In the genomic region with DNA sequence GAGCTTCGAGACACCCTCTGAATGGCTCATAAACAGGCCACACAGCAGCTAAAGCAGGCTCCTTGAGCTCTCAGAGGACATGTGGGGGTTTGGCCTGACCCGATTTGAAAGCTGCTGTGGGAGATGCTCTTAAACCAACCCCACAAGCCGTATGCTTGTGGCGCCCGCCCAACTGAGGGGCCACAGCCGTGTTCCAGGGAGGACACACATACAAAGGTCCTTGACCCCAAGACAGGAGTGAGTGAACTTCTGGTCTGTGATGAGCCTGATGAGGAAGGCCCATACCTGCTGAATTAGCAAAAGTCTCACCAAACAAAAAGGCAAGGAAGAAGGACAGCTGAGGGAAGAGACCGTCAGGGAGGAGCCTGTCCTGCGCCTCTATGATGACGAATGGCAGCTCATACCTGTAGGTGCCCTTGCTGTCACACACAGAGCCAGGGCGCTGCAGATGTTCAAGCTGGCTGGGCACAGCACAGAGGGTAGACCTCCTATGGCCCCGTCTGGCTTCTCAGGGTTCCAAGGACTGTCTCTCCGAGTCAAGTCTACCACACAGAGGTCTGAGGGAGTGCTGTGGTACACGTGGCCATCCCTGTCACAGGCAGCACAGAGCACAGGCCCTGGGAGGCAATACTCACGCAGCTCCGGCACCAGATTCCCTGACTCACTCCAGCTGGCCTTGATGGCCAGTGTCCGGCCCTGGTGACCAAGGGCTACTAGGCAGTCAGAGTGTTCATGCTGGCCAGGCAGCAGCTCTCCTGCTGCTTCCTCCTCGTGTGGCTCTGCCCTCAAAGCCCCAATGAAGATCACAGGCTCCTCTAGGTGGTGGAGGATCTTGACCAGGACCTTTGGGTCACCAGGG, we compare ENCODE assay signal across 12 mouse cellular contexts. TPM values are rescaled to one million over a fixed set of nuclear protein-coding genes. Genes with fewer than 3 reads are reported as not detected.
DNase-seq lines count a peak whose midpoint lies in the region; ATAC-seq lines count a peak whose summit lies in the region.
"Had no signal": no experiment of that assay in that cellular context is flagged by ENCODE, and none has a peak within 500 bp of the region (broad histone marks: within the 10 kb centered on the region; RNA-seq: fewer than 3 reads in every experiment).

No protein-coding gene starts in this region.

- intact Hi-C loops in gastrocnemius, postnatal 14 days (cut with DNase I; ENCODE audit: low total_unique reads) = no loop called here
- intact Hi-C loops in gastrocnemius, postnatal 36 days (cut with DNase I) = loop anchor here (5.0 kb wide), 1 partner anchor 46 kb away; no protein-coding TSS in a partner anchor

- H3K36me3 ChIP-seq in megakaryocyte, embryonic 14.5 days (replicated peaks; ENCODE audit: low read length) = peaks cover 80% of the 10 kb centered on the region
- peaks cover 9% of the 10 kb centered on the region; the same call in 1 of the 2 replicates for H3K36me3 ChIP-seq in hindbrain, embryonic 11.5 days (ENCODE audit: control insufficient read depth, insufficient read depth, low read length)
- H3K36me3 ChIP-seq in neural tube, embryonic 13.5 days = peaks cover 74% of the 10 kb centered on the region

- no peak overlapping the region for H3K27ac ChIP-seq in hindbrain, embryonic 11.5 days (ENCODE audit: low read depth, low read length)
- no peak overlapping the region for H3K27ac ChIP-seq in neural tube, embryonic 13.5 days (replicated peaks)
- H3K27ac ChIP-seq: stomach, embryonic 15.5 days had no signal

- WGBS in hindbrain, embryonic 11.5 days = 92% methylated on average over 17 of the region's 17 CpGs
- 90% methylated on average over 17 of the region's 17 CpGs for WGBS in neural tube, embryonic 13.5 days

- H3K4me3 ChIP-seq in megakaryocyte, embryonic 14.5 days (replicated peaks) = peak overlapping the region; percentile 4
- 0 out of 2 replicates have a peak overlapping the region, but pooled peaks have one; percentile 8 for H3K4me3 ChIP-seq in hindbrain, embryonic 11.5 days (ENCODE audit: low read depth, low read length)
- H3K4me3 ChIP-seq in neural tube, embryonic 13.5 days = peak overlapping the region; percentile 88

- H3K4me2 ChIP-seq in hindbrain, embryonic 11.5 days (replicated peaks; ENCODE audit: low read depth, low read length) = no peak overlapping the region; the same call in 1 of the 2 replicates
- peak overlapping the region; percentile 95 for H3K4me2 ChIP-seq in neural tube, embryonic 13.5 days

- H3K27me3 ChIP-seq in megakaryocyte, embryonic 14.5 days (replicated peaks) = no peaks in the 10 kb centered on the region
- no peaks in the 10 kb centered on the region for H3K27me3 ChIP-seq in hindbrain, embryonic 11.5 days (ENCODE audit: control insufficient read depth, insufficient read depth, low read length)
- no peaks in the 10 kb centered on the region for H3K27me3 ChIP-seq in neural tube, embryonic 13.5 days
- H3K27me3 ChIP-seq: stomach, embryonic 15.5 days had no signal

- no peak overlapping the region; the same call in 1 of the 2 replicates for H3K9ac ChIP-seq in hindbrain, embryonic 11.5 days (ENCODE audit: low read depth, low read length)
- peak overlapping the region; percentile 87 for H3K9ac ChIP-seq in neural tube, embryonic 13.5 days

- DNase-seq in gastrocnemius, postnatal 14 days = peak; percentile 3
- DNase-seq in gastrocnemius, postnatal 36 days = no peak
- no peak for DNase-seq in hindbrain, embryonic 11.5 days (ENCODE audit: low spot score)
- no peak for DNase-seq in embryo, embryonic 9.5 days (ENCODE audit: extremely low spot score)
- DNase-seq: cerebellum, adult 11-12 months; retina, postnatal 1 day had no signal

- peaks cover 50% of the 10 kb centered on the region for H3K4me1 ChIP-seq in megakaryocyte, embryonic 14.5 days
- peaks cover 4% of the 10 kb centered on the region; the same call in 1 of the 2 replicates for H3K4me1 ChIP-seq in hindbrain, embryonic 11.5 days (replicated peaks; ENCODE audit: control insufficient read depth, insufficient read depth, low read length)
- peaks cover 32% of the 10 kb centered on the region for H3K4me1 ChIP-seq in neural tube, embryonic 13.5 days (replicated peaks)

- no peaks in the 10 kb centered on the region for H3K9me3 ChIP-seq in megakaryocyte, embryonic 14.5 days
- H3K9me3 ChIP-seq in hindbrain, embryonic 11.5 days (ENCODE audit: control insufficient read depth, low read length) = no peaks in the 10 kb centered on the region
- H3K9me3 ChIP-seq in neural tube, embryonic 13.5 days = no peaks in the 10 kb centered on the region
- H3K9me3 ChIP-seq: stomach, embryonic 15.5 days had no signal

- no peak for ATAC-seq in megakaryocyte, adult 5-6 weeks (ENCODE audit: poor library complexity, severe bottlenecking)
- no peak for ATAC-seq in hindbrain, embryonic 11.5 days (ENCODE audit: low FRiP score)
- no peak for ATAC-seq in neural tube, embryonic 13.5 days (ENCODE audit: low read depth)
- no peak for ATAC-seq in megakaryocyte progenitor cell, adult 5-6 weeks (replicated peaks; ENCODE audit: poor library complexity)

RNA-seq across cellular contexts. Expression of a gene that starts 2.0 kb away (rescaled TPM):
- 10 to 100 TPM; 11.2 to 16.0 TPM for total RNA-seq in gastrocnemius, postnatal 14 days (2021)
- total RNA-seq in gastrocnemius, postnatal 36 days (2021) = 10 to 100 TPM; 21.7 to 22.9 TPM
- polyA plus RNA-seq in megakaryocyte, embryonic 14.5 days (2012; ENCODE audit: insufficient read depth, low replicate concordance) = 12.4 and 19.3 TPM in 2 replicates
- total RNA-seq in megakaryocyte, adult 5-6 weeks (2015) = 5.9 and 6.9 TPM in 2 replicates
- 6.5 and 10.5 TPM in 2 replicates for total RNA-seq in megakaryocyte, adult 5-6 weeks (2017)
- polyA plus RNA-seq in hindbrain, embryonic 11.5 days (2014; fragmentation: Nextera tagmentation; extraction: Ambion mirVana) = 27.8 and 33.6 TPM in 2 replicates
- polyA plus RNA-seq in neural tube, embryonic 13.5 days (2015; fragmentation: Nextera tagmentation; extraction: Ambion mirVana) = 53.9 and 59.7 TPM in 2 replicates
- total RNA-seq in megakaryocyte progenitor cell, adult 5-6 weeks (2015) = 10.8 and 11.0 TPM in 2 replicates
- 6.5 and 7.0 TPM in 2 replicates for total RNA-seq in megakaryocyte progenitor cell, adult 5-6 weeks (2017)

RNA-seq across cellular contexts. Expression of a gene that starts 15.2 kb away (rescaled TPM):
- under 1 TPM; 0.16 to 0.39 TPM for total RNA-seq in gastrocnemius, postnatal 14 days (2021)
- total RNA-seq in gastrocnemius, postnatal 36 days (2021) = under 1 TPM; 0.31 to 0.37 TPM
- polyA plus RNA-seq in megakaryocyte, embryonic 14.5 days (2012; ENCODE audit: insufficient read depth, low replicate concordance) = 1.7 and 3.0 TPM in 2 replicates
- total RNA-seq in megakaryocyte, adult 5-6 weeks (2015) = not detected in 2 replicates
- total RNA-seq in megakaryocyte, adult 5-6 weeks (2017) = not detected in 2 replicates
- polyA plus RNA-seq in hindbrain, embryonic 11.5 days (2014; fragmentation: Nextera tagmentation; extraction: Ambion mirVana) = 1.1 and 1.5 TPM in 2 replicates
- polyA plus RNA-seq in neural tube, embryonic 13.5 days (2015; fragmentation: Nextera tagmentation; extraction: Ambion mirVana) = 1.3 and 1.5 TPM in 2 replicates
- total RNA-seq in megakaryocyte progenitor cell, adult 5-6 weeks (2015) = not detected in 2 replicates
- total RNA-seq in megakaryocyte progenitor cell, adult 5-6 weeks (2017) = not detected in 2 replicates
- total RNA-seq: left cerebral cortex, postnatal 10 days had no signal

RNA-seq across cellular contexts. Expression of a gene that starts 28.2 kb away (rescaled TPM):
- 100 to 1,000 TPM; 308 to 391 TPM for total RNA-seq in gastrocnemius, postnatal 14 days (2021)
- total RNA-seq in gastrocnemius, postnatal 36 days (2021) = 100 to 1,000 TPM; 186 to 222 TPM
- 2,399 and 2,630 TPM in 2 replicates for polyA plus RNA-seq in megakaryocyte, embryonic 14.5 days (2012; ENCODE audit: insufficient read depth, low replicate concordance)
- total RNA-seq in megakaryocyte, adult 5-6 weeks (2015) = 4,212 and 4,544 TPM in 2 replicates
- 2,305 and 2,430 TPM in 2 replicates for total RNA-seq in megakaryocyte, adult 5-6 weeks (2017)
- 3,592 and 3,665 TPM in 2 replicates for polyA plus RNA-seq in hindbrain, embryonic 11.5 days (2014; fragmentation: Nextera tagmentation; extraction: Ambion mirVana)
- polyA plus RNA-seq in neural tube, embryonic 13.5 days (2015; fragmentation: Nextera tagmentation; extraction: Ambion mirVana) = 3,932 and 3,979 TPM in 2 replicates
- 1,607 and 1,783 TPM in 2 replicates for total RNA-seq in megakaryocyte progenitor cell, adult 5-6 weeks (2015)
- 724 and 844 TPM in 2 replicates for total RNA-seq in megakaryocyte progenitor cell, adult 5-6 weeks (2017)

Comparison
In these comparisons a context has a peak if more than half of its experiments do, and no peak if none do; other contexts are left out.
1. H3K4me3 ChIP-seq: peak in every context shown above with its lines; median percentile 88 in neural tube, embryonic 13.5 days; 8 in hindbrain, embryonic 11.5 days; 4 in megakaryocyte, embryonic 14.5 days.